Mouse (Mus musculus): Measurements from ENCODE around the gene Gm6525. TPM values are rescaled to one million over a fixed set of nuclear protein-coding genes. Genes with fewer than 3 reads are reported as not detected.
A peak's percentile ranks its signal among the peaks of the same experiment; 100 is the strongest.

The Gm6525 gene
- polyA plus RNA-seq, 2 experiments: 0.17 TPM; not detected in 1

DNA sequence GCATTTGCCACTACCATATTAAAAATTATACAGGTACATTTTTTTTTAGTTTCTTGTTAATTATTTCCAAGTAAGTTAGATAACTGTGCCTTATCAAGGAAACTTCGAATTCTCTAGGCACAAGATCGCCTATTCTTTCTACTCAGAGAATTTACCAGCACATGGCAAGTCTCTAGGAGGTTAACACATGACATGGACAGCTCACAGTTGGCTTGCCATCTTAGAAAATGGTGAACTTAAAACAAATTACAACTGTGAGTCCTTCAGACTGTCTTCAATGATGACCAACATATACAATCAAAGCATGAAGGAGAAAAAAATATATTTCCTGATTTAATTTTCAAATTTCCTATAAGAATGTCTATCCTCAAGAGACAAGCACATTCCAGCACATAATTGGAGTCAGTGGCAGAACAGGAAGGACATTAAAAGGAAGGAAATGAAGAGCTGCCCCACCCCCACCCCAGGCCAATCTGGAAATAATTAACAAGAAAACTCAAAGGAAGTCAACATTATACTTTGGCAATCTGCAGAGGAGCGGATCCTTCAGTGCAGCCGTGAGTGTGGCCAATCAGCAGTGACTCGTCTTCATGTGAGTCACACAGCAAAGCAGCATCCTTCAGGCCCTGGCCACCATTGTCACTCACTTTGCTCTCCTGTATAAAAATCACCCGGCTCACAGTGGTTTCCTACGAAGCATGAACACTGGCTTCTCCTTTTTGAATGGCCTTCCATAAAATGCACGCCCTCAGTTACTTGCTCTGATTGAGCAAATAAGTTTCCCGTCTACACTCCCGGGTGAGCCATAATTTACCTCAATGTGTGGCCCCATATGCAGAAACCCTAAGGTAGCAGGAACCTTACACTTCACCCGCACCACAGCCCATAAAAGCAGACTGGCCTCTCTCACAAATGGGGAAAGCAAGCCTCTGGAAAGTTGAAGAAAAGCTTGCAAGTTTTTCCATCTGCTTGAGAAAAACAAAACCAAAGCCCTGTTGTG lies 44.7 kb upstream of the Gm6525 start:
- Histone ChIP-seq H3K27ac (no peak overlapping the region), H3K9me3 (ENCODE audit: control insufficient read depth, low read length) (no peaks in the 10 kb centered on the region), H3K27me3 (ENCODE audit: control insufficient read depth, insufficient read depth, low read length) (no peaks in the 10 kb centered on the region), H3K4me2 (ENCODE audit: low read depth) (no peak overlapping the region), H3K4me1 (replicated peaks; ENCODE audit: control insufficient read depth in 2 of 2, insufficient read depth in 2 of 2, low read length in 1 of 2) (peaks cover 0 to 9% of the 10 kb centered on the region in 2 experiments; a peak in 2 of 4 replicates), H3K36me3 (replicated peaks; ENCODE audit: control insufficient read depth, insufficient read depth, low read depth) (no peaks in the 10 kb centered on the region), H3K9ac (replicated peaks) (no peak overlapping the region), H3K4me3 (ENCODE audit: insufficient read depth in 1 of 2, low read depth in 2 of 2, low read length in 2 of 2) (no peak overlapping the region)
- TF ChIP-seq CTCF (IDR thresholded peaks at IDR 0.05; ENCODE audit: low read depth) (no peak), EP300 (IDR thresholded peaks at IDR 0.05; ENCODE audit: low read depth) (no peak)
- ATAC-seq (ENCODE audit: insufficient read depth) (no peak), DNase-seq (ENCODE audit: low read depth in 3 of 3, low spot score in 3 of 3) (no peak)
- 49% methylated on average over 11 of the region's 11 CpGs for WGBS (ENCODE audit: insufficient replicate concordance)

DNA sequence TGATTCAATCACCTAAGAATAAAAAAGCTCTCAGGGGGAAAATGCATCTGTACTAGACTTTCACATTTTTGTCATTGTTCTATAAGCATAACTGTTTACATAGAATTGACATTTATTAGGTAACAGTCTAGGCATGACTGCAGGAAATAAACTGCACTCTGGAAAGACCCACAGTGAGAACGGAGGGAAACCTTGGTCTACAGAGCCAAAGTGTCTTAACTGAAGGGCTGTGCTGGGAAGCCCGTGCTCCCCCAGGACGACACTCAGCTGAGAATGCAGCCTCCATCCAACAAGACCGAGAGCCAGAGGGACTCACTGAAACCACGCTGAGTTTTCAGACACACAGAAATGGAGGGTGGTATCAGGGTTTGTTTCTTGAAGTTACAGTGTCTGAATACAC lies 43.1 kb upstream of the Gm6525 start:
- Histone ChIP-seq H3K4me1 (replicated peaks; ENCODE audit: control insufficient read depth in 2 of 2, insufficient read depth in 2 of 2, low read length in 1 of 2) (peaks cover 4 to 11% of the 10 kb centered on the region in 2 experiments), H3K9ac (replicated peaks) (no peak overlapping the region), H3K9me3 (ENCODE audit: control insufficient read depth, low read length) (no peaks in the 10 kb centered on the region), H3K27me3 (ENCODE audit: control insufficient read depth, insufficient read depth, low read length) (no peaks in the 10 kb centered on the region), H3K36me3 (replicated peaks; ENCODE audit: control insufficient read depth, insufficient read depth, low read depth) (no peaks in the 10 kb centered on the region), H3K27ac (no peak overlapping the region), H3K4me2 (ENCODE audit: low read depth) (no peak overlapping the region), H3K4me3 (ENCODE audit: insufficient read depth in 1 of 2, low read depth in 2 of 2, low read length in 2 of 2) (no peak overlapping the region)
- no peak for ATAC-seq (ENCODE audit: insufficient read depth)
- no peak for DNase-seq (ENCODE audit: low read depth in 3 of 3, low spot score in 3 of 3)
- no peak for TF ChIP-seq CTCF (IDR thresholded peaks at IDR 0.05; ENCODE audit: low read depth)
- TF ChIP-seq EP300 (IDR thresholded peaks at IDR 0.05; ENCODE audit: low read depth): no peak
- WGBS (ENCODE audit: insufficient replicate concordance): 69% methylated on average over 5 of the region's 5 CpGs

DNA sequence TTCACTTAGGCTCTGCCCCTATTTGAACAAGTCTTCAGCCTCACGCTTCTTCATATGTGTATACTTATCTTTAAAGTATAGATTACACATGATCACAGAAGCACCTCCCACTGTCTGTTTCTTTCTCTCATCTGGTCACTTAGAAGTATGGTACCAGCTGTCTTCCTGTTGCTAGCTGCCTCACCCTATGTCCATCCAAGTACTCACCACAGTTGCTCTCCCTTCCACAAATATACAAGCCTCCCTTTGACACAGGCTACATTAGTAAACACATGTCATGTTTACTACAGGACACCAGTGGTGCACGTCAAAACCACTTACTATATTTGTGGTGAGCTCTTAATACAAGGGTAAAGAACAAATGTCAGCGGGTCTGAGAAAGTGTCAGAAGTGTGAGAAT lies 42.5 kb upstream of the Gm6525 start:
- 72% methylated on average over 3 of the region's 3 CpGs for WGBS (ENCODE audit: insufficient replicate concordance)
- TF ChIP-seq CTCF (IDR thresholded peaks at IDR 0.05; ENCODE audit: low read depth): no peak
- TF ChIP-seq EP300 (IDR thresholded peaks at IDR 0.05; ENCODE audit: low read depth): no peak
- H3K27me3 ChIP-seq (ENCODE audit: control insufficient read depth, insufficient read depth, low read length): no peaks in the 10 kb centered on the region
- no peak for ATAC-seq (ENCODE audit: insufficient read depth)
- H3K4me3 ChIP-seq (ENCODE audit: insufficient read depth in 1 of 2, low read depth in 2 of 2, low read length in 2 of 2): no peak overlapping the region
- peaks cover 6 to 16% of the 10 kb centered on the region in 2 experiments for H3K4me1 ChIP-seq (replicated peaks; ENCODE audit: control insufficient read depth in 2 of 2, insufficient read depth in 2 of 2, low read length in 1 of 2)
- DNase-seq (ENCODE audit: low read depth in 3 of 3, low spot score in 3 of 3): no peak
- no peak overlapping the region for H3K4me2 ChIP-seq (ENCODE audit: low read depth)
- H3K27ac ChIP-seq: no peak overlapping the region
- no peaks in the 10 kb centered on the region for H3K36me3 ChIP-seq (replicated peaks; ENCODE audit: control insufficient read depth, insufficient read depth, low read depth)
- H3K9me3 ChIP-seq (ENCODE audit: control insufficient read depth, low read length): no peaks in the 10 kb centered on the region
- no peak overlapping the region for H3K9ac ChIP-seq (replicated peaks)

- Histone ChIP-seq H3K4me1 (replicated peaks; ENCODE audit: control insufficient read depth in 2 of 2, insufficient read depth in 2 of 2, low read length in 1 of 2) (peaks cover 9 to 16% of the 10 kb centered on the region in 2 experiments), H3K9me3 (ENCODE audit: control insufficient read depth, low read length) (no peaks in the 10 kb centered on the region), H3K27me3 (ENCODE audit: control insufficient read depth, insufficient read depth, low read length) (no peaks in the 10 kb centered on the region), H3K4me2 (ENCODE audit: low read depth) (peak overlapping the region; percentile 57), H3K9ac (replicated peaks) (peak overlapping the region; percentile 7; the same call in 1 of the 2 replicates), H3K4me3 (ENCODE audit: insufficient read depth in 1 of 2, low read depth in 2 of 2, low read length in 2 of 2) (peak overlapping the region; percentile 26 to 28; a peak in 3 of 4 replicates), H3K27ac (peak overlapping the region; percentile 22; the same call in 1 of the 2 replicates), H3K36me3 (replicated peaks; ENCODE audit: control insufficient read depth, insufficient read depth, low read depth) (no peaks in the 10 kb centered on the region)
- DNase-seq (ENCODE audit: low read depth in 3 of 3, low spot score in 3 of 3) (peak; percentile 64 to 75 (median 66)), ATAC-seq (ENCODE audit: insufficient read depth) (peak; percentile 100)
- no peak for TF ChIP-seq EP300 (IDR thresholded peaks at IDR 0.05; ENCODE audit: low read depth)
- TF ChIP-seq CTCF (IDR thresholded peaks at IDR 0.05; ENCODE audit: low read depth): no peak
- 18% methylated on average over 9 of the region's 9 CpGs for WGBS (ENCODE audit: insufficient replicate concordance)
Observed at GRCm38 (mm10) chr3:84135387-84135786, 38.5 kb upstream of the Gm6525 start.

GRCm38 (mm10) chr3:84135933-84136332 lies 38.0 kb upstream of the Gm6525 start:
- peak overlapping the region; percentile 57 for H3K4me2 ChIP-seq (ENCODE audit: low read depth)
- H3K27ac ChIP-seq: peak overlapping the region; percentile 22; the same call in 1 of the 2 replicates
- no peaks in the 10 kb centered on the region for H3K36me3 ChIP-seq (replicated peaks; ENCODE audit: control insufficient read depth, insufficient read depth, low read depth)
- 49% methylated on average over 6 of the region's 6 CpGs for WGBS (ENCODE audit: insufficient replicate concordance)
- H3K4me3 ChIP-seq (ENCODE audit: insufficient read depth in 1 of 2, low read depth in 2 of 2, low read length in 2 of 2): peak overlapping the region; percentile 26 to 28; a peak in 2 of 4 replicates
- ATAC-seq (ENCODE audit: insufficient read depth) (peak; percentile 35; the same call in 1 of the 2 replicates), DNase-seq (ENCODE audit: low read depth in 3 of 3, low spot score in 3 of 3) (no peak)
- H3K9ac ChIP-seq (replicated peaks): peak overlapping the region; percentile 7; the same call in 1 of the 2 replicates
- TF ChIP-seq CTCF (IDR thresholded peaks at IDR 0.05; ENCODE audit: low read depth) (no peak), EP300 (IDR thresholded peaks at IDR 0.05; ENCODE audit: low read depth) (no peak)
- no peaks in the 10 kb centered on the region for H3K27me3 ChIP-seq (ENCODE audit: control insufficient read depth, insufficient read depth, low read length)
- no peaks in the 10 kb centered on the region for H3K9me3 ChIP-seq (ENCODE audit: control insufficient read depth, low read length)
- H3K4me1 ChIP-seq (replicated peaks; ENCODE audit: control insufficient read depth in 2 of 2, insufficient read depth in 2 of 2, low read length in 1 of 2): peaks cover 9 to 16% of the 10 kb centered on the region in 2 experiments

Data from liver, embryonic 14.5 days (tissue).